Mouse (Mus musculus): Measurements from ENCODE around the gene Otub2.

DNA sequence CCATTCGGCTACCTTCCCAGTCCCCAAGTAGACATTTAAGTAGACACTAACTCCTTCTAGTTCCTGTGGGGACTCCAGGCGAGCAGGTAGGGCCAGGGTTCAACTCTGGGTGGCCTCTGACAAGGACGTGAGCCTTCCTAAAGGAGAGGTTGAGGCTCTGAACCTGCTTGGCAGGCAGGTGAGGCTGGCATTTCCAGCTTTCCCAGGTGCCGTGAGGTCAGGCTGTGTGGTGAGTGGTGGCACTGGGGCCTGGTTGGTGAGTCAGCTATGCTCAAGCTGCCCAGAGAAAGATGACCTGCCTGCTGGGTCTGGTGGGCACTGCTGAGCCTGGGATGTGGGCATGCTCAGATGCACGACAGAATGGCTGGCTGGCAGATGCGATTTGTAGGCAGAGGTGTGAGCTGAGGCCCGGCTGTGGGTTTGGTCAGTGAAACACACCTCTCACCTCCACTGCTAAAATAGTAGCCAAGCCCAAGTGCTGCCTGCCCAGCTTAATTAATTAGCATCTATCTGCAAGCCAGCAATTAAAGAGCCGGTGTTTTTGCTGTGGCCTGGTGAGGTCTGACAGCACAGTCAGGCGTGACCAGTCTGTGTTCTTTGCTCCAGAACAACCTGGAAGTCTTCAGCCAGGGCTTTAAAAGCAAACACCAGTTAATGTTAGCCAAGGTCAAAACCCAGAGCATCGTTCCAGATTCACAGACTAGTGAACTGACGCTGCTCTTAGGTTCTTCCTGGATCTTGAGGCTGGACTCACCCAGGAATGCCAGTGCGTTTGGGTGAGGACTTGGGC is 7.2 kb downstream of the Otub2 start:
- no peak for TF ChIP-seq POLR2A (IDR thresholded peaks at IDR 0.05; ENCODE audit: low read depth, low read length)
- TF ChIP-seq CTCF (IDR thresholded peaks at IDR 0.05; ENCODE audit: extremely low read depth, insufficient read depth, insufficient read length, insufficient replicate concordance), result no peak

Measured in spleen, adult 2 months (tissue).